Mouse (Mus musculus) WW6 (cell line): ENCODE data around the gene Adad2.

Experiments
- DNase-seq: peaks from one replicate; pipeline ENCODE4 v3.0.0-alpha.2; 2013; ENCODE audit warnings: low read depth, low spot score

Gene Adad2

GRCm38 (mm10) chr8:119641058-119641457 is 28.5 kb downstream of the Adad2 start:
- DNase-seq = no peak

- no peak for DNase-seq
Observed at GRCm38 (mm10) chr8:119642960-119643359, 30.4 kb downstream of the Adad2 start.

- no peak for DNase-seq
Observed at GRCm38 (mm10) chr8:119644429-119644960, 31.9 kb downstream of the Adad2 start.

- DNase-seq = no peak
Observed at GRCm38 (mm10) chr8:119644981-119645597, 32.5 kb downstream of the Adad2 start.

- DNase-seq = no peak
Observed at GRCm38 (mm10) chr8:119646197-119646596, 33.6 kb downstream of the Adad2 start.

GRCm38 (mm10) chr8:119646846-119647245 is 34.3 kb downstream of the Adad2 start:
- DNase-seq = no peak

GRCm38 (mm10) chr8:119651324-119651723 is 38.8 kb downstream of the Adad2 start:
- no peak for DNase-seq

- no peak for DNase-seq
Observed at GRCm38 (mm10) chr8:119656709-119657464, 44.3 kb downstream of the Adad2 start.

GRCm38 (mm10) chr8:119661081-119661480 is 48.5 kb downstream of the Adad2 start:
- no peak for DNase-seq

- no peak for DNase-seq
Observed at GRCm38 (mm10) chr8:119661892-119662291, 49.3 kb downstream of the Adad2 start.

- DNase-seq = no peak
Observed at GRCm38 (mm10) chr8:119663440-119663839, 50.9 kb downstream of the Adad2 start.

GRCm38 (mm10) chr8:119665270-119665669 is 52.7 kb downstream of the Adad2 start:
- no peak for DNase-seq
